Mouse (Mus musculus) layer of hippocampus, adult 11-12 months (tissue): ENCODE results near the gene Gnat1.
A peak's percentile ranks its signal among the peaks of the same experiment; 100 is the strongest.

Experiments used
- DNase-seq: peaks from one replicate; pipeline ENCODE4 v3.0.0; 2022; ENCODE audit warnings: low spot score

The Gnat1 gene

DNA sequence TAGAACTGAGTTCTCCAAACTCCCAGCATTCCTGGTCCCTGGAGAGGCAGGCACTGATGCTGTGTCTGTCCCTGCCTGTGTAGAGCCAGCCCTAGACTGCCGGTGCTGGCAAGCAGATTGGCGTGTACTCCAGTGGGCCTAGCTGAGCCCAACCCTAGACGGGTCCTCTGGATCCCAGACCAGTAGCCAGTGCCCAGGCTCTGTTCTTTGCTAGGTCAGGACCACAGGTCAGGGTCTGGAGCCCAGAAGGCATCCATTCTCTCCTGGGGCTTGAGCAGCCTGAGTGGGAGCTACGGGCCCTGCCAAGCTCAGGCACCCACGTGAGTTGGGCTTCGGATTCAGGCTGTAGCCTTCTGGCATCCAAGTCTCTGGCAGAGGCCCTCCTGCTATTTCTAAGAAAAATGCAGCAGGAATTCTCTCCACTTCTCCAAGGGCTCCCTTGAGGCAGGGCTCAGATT, 20.6 kb upstream of the Gnat1 start:
- peak; percentile 50 for DNase-seq

DNA sequence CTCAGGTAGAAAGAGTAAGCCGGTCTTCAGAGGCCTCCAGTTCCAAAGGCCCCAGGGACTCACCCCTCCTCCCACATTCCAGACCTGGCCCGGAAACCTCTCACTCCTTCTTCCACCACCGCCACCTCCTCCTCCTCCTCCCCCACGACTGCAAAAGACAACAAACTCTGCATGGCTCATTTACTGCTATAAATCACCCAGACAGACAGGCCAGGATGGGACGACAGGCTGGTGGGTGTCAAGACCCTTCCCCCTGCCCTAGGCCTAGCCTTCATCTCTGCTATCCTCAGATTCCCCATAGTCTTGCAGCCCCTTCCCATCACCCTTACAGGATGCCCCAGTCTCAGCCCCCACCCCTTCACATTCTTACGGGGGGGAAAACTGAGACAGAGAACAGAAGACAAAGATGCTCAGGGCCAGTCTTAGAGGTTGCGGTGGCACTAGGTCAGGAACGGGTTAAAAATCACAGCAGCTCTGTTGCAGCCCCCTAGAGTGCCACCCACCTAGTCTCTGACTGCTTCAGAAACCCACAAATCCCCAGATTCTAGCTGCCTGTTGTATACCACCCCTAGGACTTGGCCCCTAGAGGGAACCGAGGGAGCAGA, 20.0 kb upstream of the Gnat1 start:
- DNase-seq: no peak

DNA sequence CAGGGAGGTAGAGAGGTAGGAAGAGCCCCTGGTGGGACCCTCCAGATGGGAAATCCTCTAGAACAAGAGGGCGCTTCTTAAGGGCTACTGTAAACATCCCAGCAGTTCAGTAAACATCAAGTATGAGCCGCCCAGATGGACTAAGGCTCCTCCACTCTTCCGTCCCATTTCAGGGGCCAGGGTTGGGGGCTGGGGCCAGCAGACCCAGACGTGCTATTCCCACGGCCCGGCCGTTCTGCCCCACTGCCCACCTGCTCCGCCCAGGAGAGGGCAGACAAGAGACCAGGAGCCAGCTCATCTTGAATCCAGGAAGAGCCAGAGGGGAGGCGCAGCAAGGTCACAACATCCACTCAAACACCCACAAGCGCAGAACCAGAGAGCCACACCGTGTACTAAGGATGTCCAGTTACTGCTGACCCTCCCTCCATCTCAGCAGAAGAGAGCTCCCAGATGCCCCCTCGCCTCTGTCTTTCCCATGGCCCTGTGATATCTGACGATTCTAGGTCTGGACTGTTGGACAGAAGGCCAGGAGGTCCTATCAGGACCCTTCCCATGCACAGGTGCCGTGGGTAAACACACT, 19.2 kb upstream of the Gnat1 start:
- DNase-seq: no peak

DNA sequence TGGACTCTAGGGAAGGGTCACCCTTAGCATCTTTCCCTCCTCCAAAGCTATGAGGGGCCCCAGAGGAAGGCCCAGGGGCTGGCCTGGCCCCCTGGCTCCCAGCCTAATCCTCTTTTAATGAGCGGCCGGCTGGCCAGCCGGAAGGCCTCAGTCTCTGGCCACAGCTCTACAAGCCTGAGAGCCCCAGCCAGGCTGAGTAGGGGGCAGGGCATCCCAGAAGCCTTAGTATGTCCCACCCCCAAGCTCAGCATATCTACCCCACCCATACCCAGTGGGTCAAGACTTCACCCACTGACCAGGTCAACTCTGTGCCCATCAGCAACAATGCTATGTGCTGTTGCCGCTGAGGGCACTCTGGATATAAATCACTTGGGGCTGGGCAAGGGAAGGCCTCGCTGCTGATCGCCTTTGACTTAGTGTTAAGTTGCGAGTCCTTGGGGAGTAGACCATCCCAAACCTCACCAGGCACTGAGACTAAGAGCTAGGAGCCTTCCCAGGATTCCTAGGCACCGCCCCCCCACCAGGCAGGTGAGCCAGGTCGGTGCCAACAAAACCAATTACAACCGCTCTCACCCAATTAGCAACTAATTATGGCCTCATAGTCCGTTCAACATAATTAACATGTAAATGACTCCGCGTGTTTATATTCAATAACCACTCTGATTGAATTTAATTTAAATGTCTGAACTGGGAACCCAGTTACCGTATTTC, 18.5 kb upstream of the Gnat1 start:
- no peak for DNase-seq

DNA sequence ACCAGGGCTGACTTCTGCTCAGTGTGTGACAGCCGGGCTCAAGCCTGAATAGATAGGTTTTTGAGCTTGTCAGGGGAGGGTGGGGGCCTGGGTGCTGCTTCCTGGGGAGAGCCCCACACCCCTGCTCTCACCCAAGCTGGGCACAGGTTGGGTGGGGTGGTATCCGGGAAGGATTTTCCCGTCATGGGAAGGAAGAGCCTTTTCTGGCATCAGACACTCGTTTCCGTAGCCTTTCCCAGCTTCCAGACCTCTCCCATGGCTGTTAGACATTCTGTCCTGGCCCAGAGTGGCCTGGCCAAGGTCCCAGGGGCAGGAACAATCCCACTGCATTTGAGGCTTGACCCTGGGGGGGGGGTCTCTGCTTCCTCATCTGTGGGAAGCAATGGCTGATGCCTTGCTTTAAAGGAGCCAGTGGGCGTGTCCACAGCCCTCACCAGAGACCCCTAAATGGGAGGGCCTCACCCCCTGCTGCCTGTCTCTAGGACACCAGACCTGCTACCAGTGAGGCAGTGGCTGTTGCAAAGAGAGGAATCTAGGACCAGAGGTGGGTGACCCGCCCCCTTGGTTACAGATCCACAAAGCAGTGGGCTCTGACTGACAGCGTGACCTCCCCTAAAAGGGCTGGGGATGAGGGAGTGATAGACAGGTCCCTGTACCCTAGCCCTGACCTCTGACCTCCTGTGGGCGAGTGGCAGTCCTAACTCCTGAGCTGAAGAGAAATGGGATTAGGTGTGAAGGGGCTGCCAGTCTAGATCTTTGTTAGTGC, 17.5 kb upstream of the Gnat1 start:
- DNase-seq: no peak

DNA sequence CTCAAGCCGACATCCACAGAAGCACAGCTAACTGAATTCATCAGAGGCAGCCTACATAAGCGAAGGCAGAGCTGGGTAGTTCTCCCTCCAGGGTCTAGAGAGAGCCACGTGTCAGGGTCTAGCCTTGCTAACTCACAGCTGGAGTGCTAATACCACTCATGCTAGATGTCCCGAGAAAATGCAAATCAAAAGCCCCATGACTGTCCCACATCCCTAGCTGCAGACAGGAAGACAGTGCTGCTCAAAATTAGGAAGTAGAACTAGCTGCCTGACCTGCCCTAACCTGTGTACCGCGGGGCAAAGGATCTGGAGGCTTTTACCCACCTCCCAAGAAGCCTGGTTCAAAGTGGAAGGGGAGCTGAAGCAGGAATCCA, 16.6 kb upstream of the Gnat1 start:
- no peak for DNase-seq

DNA sequence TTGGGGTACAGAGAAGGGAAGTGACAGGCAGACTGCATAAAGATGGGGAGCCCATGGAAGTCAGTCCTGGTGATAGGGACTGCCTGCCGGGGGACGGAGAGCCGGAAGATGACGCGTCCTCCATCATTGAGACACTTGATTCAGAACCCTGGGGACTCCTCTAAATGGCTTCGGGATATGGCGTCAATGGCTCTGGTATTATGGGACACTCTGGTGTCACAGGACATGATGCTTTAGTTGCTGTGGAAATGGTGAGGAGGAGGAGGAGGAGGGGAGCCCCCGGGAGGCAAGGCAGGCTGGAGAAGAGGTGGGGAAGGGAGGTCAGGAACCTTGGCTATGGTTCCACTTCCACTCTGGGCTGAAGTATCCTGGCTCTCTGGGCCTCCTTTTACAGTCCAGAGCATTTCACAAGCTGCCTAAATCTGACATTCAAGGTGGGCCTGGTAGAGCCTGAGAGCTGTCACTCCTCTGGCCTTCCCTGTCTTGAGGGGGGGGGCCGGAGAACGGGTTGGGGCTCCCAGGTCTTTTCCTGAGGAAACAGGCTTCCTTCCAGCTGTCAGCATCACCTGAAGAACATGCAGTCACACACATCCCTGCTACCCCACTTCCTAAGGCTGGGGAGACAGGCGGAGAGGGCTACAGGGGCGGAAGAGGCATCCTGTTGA, 16.1 kb upstream of the Gnat1 start:
- no peak for DNase-seq

DNA sequence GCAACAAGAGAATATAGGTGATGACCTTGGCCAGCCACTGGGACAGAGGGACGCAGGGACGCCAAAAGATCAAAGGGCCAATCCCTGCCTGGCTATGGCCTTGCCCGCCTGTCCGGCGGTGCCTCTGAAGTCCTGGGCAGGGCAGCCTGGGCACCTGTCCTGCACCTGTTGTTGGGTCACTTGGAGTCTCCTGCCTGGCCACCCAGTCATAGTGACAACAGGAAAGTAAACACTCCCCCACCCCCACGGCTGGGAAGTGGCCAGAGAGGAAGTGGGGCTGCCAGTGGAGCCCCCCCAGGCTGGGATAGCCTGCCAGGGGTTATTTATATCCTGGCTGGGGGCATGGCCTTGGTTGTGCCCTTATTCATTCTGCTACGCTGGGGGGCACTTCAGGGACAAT, 15.1 kb upstream of the Gnat1 start:
- no peak for DNase-seq

DNA sequence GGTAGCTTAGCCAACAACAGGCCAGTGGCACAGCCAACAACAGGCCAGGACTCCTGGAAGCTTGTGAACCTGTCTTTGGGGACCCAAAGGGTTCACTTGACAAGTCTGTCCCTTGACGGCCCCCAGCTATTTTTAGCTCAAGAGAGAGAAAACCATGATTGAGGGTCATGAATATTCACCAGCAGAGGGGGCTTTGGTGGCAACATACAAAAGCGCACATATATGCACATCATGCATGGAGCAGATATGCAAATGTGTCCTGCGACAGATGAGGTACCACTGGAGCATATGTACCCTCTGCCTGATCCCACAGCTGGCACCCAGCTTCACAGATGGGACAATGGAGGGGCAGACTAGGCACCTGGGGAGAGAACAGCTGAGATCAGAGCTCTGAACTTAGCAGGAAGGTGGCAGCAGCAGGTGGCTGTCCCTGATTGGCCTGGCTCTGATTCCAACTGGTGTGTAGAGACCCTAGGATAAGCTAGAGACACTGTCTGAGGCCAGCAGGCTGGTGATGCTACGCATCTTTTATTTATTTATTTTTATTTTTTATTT, 14.0 kb upstream of the Gnat1 start:
- no peak for DNase-seq

DNA sequence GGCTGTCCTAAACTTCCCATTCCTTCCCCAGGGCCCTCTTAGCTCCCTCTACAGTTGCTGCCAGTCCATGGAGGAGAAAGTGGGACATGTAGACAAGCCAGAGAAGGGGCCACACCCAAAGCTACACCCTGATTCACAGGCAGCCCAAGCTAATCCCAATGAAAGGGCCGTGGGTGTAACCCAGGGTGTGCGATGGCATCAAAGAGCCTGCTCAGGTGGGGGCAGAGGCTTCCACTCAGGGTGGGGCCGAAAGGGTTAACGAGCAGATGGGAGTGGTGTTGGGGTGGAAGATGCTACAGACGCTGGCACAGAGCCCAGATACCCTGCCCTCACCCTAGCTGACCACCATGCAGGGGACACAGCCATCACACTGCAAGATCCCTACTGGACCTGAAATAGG, 13.3 kb upstream of the Gnat1 start:
- no peak for DNase-seq

DNA sequence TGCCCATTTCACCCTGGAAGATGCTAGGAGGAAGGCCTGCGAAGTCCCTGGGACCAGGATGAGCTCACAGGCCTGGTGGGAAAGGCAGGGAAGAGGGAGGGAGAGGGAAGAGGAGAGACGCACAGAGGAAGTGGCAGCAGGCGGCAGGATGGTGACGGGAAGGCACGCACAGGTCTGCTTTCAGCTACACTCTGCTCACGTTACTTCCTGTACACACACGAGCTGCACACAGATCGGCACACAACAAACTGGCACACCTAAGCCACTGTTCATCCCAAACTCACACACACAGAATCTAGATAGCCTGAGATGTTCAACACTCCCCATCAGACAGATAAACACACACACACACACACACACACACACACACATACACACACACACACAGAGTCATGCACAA, 10.9 kb upstream of the Gnat1 start:
- no peak for DNase-seq

DNA sequence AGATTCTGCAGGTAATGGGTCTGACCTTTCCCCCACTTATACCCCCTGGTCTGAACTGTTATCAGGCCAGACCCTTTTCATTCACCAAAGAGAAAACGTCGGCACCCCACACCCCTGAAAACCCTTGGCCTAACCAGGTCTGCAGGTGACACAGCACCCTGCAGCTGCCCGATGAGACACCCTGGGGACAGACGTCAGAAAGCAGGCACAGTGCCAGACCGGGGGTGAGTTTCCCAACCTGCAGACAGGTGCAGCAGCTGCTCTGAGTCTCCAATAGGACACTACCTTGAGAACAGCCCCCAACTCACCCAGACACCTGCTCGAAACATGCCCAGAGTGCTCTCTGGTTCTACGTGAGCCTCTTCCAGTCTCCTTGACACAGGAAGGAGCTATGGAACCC, 9.4 kb upstream of the Gnat1 start:
- no peak for DNase-seq

DNA sequence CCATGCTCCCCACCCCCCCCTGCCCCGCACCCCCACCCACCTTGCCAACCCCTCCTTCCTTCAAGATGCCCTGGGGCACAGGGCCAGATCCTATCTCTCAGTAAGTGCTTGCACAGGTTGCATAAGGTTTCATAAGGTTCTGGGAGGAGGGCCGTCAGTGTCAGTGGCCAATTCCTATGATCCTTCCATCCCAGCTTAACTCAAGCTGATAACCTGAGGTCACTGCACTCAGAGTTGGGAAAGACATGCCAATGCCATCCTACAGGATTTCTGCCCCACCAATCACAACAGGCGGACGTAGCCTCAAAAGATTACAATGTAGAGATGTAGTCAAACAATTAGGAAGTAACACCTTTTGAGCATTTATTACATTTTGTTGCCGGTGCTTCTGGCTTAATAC, 8.9 kb upstream of the Gnat1 start:
- DNase-seq: no peak

DNA sequence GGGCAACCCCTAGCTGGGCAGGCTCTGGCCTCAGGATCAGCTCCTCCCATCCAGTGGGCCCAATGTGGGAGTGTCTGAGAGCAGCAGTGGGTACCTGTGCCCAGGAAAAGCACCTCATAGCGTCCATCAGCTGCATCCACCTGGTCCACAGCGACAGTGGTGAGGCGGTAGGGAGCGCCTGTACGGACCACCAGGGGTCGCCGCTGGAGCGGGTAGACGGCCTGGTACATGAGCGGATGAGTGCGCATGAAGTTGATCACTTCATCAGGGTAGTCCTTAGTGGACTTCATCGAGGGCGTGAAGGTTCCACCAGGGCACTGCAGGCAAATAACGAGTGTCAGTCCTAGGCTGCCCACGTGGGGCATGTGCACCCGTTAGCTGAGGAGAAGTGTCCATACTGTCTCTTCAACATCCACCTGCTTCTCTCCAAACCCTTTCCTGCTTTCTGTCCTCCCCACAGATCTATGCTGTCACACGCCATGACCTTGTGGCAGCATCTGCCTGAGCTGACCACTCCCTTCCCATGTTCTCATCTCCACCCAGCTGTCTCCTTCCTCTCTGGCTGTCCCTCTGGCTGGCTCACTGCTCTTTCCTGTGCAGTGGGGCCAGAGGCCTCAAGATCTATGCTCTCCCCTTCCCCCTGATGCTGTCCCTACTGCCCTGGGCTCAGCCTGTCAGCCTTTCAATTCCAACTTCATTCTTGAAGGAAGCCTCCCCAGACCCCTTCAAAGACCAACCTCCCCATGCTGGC, 5.9 kb upstream of the Gnat1 start:
- DNase-seq: peak; percentile 53

DNA sequence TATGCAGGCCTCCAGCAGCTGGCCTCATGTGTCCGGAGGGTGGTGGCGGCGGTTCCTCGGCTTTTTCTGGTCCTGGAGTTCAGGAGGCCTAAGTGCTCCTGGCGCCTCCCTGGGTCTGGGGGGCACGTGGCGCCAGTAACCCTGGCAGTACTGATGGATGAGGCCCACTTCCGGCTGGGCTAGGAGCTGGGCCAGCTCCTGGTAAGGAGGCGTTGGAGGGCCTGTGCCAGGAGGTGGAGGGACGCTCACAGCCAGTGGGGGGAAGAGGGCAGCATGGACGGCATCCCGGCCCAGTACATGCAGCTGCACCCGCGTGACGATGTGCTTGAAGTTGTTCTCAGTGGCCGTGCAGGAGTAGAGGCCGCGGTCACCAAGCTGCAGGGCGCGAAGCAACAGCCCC, 2.9 kb upstream of the Gnat1 start:
- no peak for DNase-seq

DNA sequence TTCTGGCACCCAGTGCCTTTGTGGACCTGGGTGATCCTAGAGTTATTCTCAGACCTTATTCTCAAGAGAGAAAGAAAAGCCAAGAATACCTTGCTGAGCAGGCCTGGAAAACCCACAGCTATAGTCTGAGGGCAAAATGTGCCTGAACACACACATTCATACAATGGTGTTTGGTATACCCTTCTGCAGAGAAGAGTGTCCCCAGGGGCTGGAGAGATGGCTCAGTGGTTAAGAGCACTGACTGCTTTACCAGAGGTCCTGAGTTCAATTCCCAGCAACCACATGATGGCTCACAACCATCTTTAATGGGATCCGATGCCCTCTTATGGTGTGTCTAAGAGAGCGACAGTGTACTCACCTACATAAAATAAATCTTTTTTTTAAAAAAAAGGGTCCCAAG, 651 bp downstream of the Gnat1 start:
- no peak for DNase-seq

DNA sequence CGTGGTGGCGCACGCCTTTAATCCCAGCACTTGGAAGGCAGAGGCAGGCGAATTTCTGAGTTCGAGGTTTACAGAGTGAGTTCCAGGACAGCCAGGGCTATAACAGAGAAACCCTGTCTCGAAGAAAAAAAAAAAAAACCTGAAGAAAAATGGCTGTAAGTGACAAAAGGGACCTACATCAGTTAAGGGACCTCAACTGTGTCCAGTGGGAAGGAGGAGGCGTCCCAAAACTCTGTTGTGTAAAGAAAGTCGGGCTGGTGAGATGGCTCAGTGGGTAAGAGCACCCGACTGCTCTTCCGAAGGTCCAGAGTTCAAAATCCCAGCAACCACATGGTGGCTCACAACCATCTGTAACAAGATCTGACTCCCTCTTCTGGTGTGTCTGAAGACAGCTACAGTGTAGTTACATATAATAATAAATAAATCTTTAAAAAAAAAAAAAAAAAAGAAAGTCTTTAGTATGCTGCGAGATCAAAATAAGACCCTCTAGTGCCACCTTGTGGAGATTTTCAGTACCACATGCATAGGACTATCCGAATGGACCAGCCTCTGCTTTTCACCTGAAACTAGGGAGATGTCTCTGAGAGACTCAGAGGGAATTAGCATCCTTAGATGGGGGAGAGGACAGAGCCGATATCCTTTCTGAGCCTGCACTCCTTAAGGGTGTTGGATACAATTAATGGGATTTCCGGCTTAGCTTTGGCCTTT, 1.5 kb downstream of the Gnat1 start:
- peak; percentile 87 for DNase-seq

DNA sequence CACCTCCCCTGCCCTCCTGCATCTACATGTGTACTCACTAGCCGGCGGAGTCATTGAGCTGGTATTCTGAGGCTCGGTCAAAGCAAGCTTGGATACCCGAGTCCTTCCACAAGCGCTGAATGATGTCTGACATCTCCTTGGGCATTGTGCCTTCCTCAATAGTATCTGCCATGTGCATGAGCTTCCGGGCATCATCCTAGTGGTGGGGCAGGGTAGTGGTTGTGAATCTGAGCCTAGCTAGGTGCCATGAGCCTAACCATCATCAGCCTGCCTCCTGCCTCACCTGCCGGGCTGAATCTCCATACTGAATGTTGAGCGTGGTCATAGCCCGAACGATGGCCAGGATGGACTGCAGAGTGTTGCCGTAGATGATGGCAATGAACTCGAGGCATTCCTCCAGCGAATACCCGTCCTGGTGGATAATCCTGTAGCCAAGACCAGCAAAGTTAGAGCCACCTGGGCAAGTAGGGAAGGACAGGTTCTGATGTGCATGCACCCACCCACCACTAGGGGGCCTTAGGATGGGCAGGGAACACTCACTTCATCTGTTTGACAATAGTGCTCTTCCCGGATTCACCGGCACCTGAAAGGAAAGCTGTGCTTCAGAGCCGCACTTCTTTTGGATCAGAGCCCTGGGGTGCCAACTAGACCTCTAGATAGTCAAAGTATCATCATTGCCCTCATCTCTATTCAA, 2.3 kb downstream of the Gnat1 start:
- no peak for DNase-seq

DNA sequence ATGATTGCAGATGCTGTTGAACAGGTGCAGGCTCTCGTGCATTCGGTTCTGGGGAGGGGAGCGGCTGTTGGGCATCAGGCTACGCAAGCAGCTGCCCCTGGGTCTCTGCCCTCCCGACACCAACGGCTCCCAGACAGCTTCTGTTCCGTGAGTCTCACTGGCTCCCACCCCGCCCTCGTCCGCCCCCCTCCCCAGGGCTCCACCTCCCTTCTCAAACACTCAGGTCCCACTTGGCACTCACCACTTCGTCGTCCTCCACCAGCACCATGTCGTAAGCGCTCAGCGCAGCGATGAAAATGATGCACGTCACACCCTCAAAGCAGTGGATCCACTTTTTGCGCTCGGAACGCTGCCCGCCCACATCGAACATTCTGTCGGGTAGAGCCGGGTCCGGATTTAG, 3.2 kb downstream of the Gnat1 start:
- no peak for DNase-seq

DNA sequence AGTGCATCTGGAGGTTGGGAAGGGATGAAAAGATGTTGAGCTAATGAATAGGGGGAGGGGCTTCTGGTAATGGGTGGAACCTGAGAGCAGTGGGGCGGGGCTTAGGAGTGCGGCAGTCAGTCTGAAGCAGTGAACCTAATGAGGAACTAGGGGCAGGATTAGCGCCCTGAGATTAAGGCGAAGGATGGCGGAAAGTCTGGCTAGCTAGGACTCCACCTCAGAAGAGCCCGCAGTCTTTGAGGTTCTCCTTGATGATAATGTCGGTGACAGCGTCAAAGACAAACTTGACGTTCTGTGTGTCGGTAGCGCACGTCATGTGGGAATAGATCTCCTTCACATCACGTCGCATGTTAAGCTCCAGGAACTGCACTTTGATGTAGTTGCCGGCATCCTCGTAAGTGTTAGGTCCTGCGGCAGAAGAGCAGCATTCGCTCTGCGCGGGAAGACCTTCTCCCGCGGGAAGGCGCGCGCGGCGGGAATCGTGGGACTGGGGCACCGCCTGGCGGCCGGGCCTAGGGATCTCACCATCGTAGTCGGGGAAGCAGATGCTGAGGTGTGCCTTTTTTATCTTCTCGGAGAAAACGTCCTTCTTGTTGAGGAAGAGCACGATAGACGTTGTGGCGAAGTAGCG, 3.7 kb downstream of the Gnat1 start:
- DNase-seq: peak; percentile 58
